Mouse (Mus musculus): ENCODE measurements around the gene Zbtb18.

DNA sequence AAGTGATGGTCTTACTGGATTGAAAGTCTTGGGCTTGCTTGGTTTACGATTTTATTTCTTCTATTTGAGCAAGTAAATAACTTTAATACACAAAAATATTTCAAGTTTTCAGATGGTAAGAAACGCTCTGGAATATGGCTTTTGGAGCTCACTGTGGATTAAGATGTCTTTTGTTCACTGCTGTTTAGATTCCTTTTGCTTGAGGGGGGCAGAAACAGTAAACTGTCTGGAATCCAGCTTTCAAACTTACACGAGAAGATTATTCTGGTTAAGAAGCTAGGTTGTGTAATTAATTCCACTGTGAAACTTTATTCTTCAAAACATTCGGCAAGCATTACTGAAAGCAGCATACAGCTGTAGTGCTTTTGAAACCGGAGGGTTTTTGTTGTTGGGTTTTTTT is 2.8 kb downstream of the Zbtb18 start:
- TF ChIP-seq POLR2A (IDR thresholded peaks at IDR 0.05; ENCODE audit: low read depth, low read length) (no peak), CTCF (IDR thresholded peaks at IDR 0.05; ENCODE audit: borderline replicate concordance, insufficient read depth, low read length) (no peak)

Data from embryonic fibroblast, embryonic 13.5 days (primary cell).